Mouse (Mus musculus) frontal cortex, postnatal 10 days (tissue): ENCODE results near the gene Lurap1l.

Experiments used
- DNase-seq, 2 experiments: peaks; one replicate each; pipeline ENCODE4 v3.0.0; 2022; ENCODE audit warnings: low spot score in 2 of 2, mixed read lengths in 1 of 2

Lurap1l gene

DNA sequence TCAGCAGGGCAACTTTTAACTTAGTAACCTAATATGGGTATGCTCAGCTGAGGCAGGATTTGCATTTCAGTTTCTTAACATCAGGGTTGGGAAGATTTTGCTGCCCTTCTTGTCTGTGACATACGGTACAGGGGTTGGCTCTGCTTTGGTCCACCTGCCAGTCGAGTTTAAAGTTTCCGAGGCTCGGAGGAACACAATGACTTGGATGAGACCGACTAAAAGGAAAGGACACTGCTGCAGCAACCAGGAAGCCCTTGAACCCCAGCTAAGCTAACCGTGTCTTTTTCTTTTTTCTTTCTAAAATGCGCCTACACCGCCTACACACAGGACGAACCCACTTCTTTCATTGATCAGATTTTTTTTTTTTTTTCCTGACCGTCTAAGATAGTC is at the start of gene Lurap1l:
Gene Lurap1l (plus strand): TSS at position 166 of the 390 bp plus-strand sequence.
- peak; percentile 19 to 21 for DNase-seq

- no peak for DNase-seq
Measured at GRCm38 (mm10) chr4:80862962-80863361, 47.5 kb upstream of the Lurap1l start.

GRCm38 (mm10) chr4:80863906-80864305 is 46.5 kb upstream of the Lurap1l start:
- DNase-seq: no peak

DNA sequence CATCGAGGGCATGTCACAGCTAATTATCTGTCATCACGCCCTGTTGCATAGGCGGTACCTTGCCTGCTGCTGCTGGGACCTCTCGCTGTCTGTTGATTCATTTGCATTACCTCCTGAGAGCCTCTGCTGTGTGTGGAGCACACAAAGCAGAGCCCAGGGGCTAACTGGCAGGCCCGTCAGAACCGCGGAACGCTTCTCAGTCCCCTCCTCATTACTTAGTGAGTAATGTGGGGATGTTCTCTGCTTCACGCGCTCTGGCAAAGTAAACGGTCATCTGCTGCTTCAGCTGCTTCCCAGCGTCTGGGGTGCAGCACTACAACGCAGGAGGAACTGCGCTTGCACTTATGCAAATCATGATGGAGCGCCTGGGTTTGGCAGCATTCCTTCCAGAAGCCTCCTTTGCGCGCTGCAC is 45.9 kb upstream of the Lurap1l start:
- peak; percentile 40 to 54 for DNase-seq

DNA sequence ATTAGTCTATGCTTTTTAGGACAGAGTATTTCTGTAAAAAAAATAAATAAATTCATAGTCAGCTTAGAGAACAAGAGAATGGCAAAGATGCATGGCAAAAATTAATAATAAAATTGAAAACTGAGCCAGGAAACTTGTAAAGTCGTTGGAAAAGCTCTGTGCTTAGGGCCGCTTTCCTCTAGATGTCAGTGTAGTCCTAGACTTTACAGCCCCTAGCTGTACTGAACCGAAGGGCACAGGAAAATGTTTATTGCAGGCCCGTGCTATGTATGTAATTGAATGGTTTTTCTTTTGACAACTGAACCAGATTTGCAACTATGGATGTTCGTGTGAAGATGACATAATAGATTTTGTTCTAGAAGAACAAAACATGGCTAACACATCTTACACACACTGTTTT is 44.4 kb upstream of the Lurap1l start:
- peak in 1 of 2 experiments; percentile 20 for DNase-seq

GRCm38 (mm10) chr4:80869598-80869997 is 40.8 kb upstream of the Lurap1l start:
- no peak for DNase-seq

GRCm38 (mm10) chr4:80872847-80873644 is 37.4 kb upstream of the Lurap1l start:
- DNase-seq: no peak

GRCm38 (mm10) chr4:80874121-80874859 is 36.2 kb upstream of the Lurap1l start:
- no peak for DNase-seq

DNA sequence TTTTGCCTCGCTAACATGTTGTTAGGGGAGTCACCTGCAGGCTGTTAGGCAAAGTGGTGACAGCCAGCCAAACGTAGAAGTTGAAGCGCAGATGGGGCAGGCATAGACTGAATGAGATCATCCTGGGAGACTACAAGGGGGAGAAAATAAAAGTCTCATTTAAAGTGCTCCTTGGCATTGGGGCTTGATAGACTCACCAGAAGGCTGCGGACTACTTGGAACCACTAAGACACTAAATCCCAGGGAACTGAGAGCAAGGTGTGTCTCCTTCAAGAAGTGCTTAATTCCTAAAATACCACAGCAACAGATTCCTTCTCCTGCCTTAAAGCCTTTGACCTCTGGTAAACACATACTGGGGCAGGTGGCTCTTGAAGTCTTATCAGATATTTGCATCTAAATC is 35.4 kb upstream of the Lurap1l start:
- DNase-seq: no peak

DNA sequence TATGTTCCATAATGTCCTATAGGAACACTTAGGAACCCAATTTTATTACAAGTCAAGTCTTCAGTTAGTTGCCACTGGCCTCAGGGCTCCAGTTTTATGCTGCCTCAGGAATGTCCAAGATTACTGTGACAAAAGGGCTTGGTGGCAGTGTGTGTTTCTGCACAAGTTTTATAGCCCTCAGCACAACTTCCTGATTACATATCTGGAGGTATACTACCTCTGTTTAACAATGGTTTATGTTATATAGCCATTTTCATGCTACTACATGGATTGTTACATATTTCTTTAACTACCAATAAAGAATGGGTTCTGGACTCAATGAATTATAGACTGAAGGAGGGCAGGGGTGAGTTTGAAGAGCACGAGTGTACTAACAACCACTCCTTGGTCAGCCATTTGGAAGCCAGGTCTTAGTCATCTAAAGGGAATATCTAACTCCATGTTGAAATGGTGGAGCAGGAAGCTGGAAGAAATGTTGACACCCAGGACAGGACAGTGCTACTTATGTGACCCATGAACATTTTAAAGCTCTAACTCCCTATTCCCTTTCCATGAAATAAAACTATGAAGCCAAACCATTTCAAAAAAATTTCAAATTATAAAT is 28.3 kb upstream of the Lurap1l start:
- DNase-seq: no peak

DNA sequence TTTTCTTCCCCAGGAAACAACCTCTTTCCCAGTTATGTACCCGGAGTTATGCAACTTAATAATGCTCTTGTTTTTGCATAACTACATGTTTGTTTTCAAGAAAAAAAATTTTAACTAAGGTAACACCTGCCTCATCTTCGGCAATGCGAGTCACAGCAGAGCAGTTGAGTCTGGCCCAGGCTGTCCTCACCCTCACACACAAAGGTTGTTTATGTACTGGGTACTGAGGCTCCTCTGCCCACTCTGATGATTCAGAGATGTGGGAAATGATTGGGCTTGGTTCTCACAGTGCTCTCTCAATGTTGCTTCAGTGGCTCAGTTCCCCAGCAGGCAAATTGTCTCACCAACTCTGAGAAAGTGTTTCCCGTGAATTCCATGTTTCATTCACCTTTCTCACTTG is 23.8 kb upstream of the Lurap1l start:
- DNase-seq: no peak

DNA sequence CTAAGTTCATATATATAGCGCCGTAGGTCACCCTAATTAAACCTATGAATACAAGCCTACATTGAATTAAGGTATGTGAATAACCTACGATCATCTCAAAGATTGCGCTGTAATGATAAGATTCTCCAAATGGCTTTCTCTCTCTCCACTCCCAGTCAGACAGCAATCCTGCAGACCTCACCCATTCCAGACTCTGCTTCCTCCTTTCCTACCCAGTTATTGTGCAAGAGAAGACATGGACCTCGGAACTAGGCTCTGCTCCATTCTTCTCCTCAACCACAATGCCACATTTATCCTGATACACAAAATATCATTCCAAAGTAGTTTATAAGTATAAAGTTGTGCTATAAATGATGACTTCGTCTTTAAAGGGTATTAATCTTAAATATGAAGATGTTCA is 19.4 kb upstream of the Lurap1l start:
- no peak for DNase-seq

DNA sequence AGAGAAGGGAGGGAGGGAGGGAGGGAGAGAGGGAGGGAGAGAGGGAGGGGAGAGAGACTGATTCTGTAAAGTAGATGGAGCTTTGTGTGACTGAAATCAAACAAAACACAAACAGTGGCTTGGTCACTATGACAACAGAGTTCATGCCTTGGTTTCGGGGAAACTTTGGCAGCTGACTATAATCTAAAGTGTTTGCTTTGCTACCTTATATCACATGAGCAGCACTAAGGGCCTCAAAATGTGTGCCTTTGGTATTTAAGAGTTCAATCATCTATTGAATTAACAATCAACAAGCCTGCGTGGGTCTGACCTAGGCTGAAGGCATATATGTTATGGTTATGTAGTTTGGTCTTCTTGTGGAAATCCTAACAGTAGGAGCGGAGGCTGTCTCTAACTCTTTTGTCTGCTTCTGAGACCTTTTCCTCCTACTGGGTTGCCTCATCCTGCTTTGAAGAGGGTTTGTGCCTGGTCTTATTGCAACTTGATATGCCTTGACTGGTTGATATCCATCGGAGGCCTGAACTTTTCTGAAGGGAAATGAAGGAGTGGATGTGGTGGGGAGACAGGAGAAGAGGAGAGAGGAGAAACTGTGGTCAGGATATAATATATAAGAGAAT is 15.1 kb upstream of the Lurap1l start:
- DNase-seq: no peak

DNA sequence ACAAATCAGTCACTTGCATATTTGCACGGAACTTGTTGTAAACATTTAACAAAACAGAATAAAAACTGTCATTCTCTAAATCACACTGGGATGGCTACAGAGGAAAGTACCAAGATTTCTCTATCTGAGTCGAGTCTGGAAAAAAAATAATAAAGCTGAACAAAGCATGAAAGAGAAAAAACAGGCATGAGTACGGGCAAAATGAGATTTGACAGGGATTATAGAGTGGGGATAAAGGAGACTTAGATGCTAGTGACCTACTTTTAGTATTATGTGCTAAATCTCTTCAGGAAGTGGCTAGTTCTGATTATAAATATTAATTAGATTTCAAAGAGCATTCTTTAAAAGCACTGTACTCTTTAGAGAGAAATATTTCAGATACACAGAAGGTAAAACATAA is 3.7 kb upstream of the Lurap1l start:
- DNase-seq: no peak

GRCm38 (mm10) chr4:80907973-80908372 is 2.5 kb upstream of the Lurap1l start:
- no peak for DNase-seq

- DNase-seq: no peak
Measured at GRCm38 (mm10) chr4:80908902-80909301, 1.5 kb upstream of the Lurap1l start.

- DNase-seq: peak; percentile 24 to 59
Measured at GRCm38 (mm10) chr4:80910871-80911701, 640 bp downstream of the Lurap1l start.

GRCm38 (mm10) chr4:80911706-80912540 is 1.5 kb downstream of the Lurap1l start:
- DNase-seq: peak; percentile 65 to 67

DNA sequence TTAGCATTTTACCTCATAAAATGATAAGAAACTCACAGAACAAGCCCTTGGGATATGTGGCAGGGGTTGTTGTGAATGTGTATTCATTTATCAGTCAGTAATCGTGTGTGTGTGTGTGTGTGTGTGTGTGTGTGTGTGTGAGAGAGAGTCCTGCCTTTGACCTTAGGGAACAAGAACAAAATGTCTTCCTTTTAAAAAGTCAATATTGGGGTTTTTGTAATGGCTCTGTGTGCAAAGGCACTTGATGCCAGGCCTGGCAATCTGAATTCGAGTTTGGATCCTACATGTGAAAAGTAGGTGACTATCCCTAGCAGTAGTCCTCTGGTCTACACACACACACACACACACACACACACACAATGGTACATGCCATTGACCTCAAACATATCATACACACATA is 4.8 kb downstream of the Lurap1l start:
- DNase-seq: no peak

DNA sequence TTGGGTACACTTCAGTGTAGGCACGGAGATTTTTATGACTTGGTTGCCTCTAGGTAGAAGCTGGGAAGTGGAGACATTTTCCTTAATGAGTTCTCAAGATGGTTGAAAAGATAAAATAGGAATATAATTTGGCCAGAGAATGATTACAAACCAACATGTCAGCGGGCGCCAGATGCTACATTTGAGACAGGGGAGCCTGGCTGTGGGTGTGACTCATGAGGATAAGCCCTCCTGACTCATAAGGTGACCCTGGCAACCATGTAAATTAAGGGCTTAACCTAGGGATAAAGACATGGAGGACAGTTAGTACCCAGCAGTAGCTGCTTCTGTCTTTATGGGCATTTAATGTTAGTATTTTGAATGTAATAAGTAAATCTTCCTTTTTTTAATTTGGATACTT is 6.2 kb downstream of the Lurap1l start:
- no peak for DNase-seq
